Mouse (Mus musculus): ENCODE data around the gene BC048671. TPM values are rescaled to one million over a fixed set of nuclear protein-coding genes. Genes with fewer than 3 reads are reported as not detected.

Gene BC048671
- not detected in 2 replicates for total RNA-seq (2015)
- not detected in 2 replicates for total RNA-seq (2017)

- no peak for ATAC-seq (ENCODE audit: poor library complexity, severe bottlenecking)
Observed at GRCm38 (mm10) chr6:90300919-90301318, at the start of gene BC048671. TSS of gene BC048671 (plus strand) at chr6:90301219.

DNA sequence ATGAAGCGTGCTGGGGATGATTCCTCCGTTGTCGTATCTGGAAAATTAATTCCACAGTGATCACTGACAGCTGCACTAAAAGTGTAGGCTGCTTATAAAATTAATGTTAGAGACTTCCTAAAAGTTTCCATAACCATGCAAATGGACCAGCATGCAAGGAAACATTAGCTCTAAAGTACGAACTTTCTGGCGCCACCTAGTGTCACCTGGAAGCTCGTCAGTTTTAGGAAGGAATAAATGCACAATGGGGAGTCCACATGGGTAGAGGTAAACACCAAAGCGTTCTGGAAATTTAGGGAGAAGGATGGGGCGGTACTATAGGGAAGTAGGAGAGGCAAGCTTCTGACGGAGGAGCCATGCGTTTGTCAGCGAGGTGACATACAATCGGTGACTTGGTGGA lies 12.8 kb upstream of the BC048671 start:
- peak; percentile 51 for ATAC-seq (ENCODE audit: poor library complexity, severe bottlenecking)

DNA sequence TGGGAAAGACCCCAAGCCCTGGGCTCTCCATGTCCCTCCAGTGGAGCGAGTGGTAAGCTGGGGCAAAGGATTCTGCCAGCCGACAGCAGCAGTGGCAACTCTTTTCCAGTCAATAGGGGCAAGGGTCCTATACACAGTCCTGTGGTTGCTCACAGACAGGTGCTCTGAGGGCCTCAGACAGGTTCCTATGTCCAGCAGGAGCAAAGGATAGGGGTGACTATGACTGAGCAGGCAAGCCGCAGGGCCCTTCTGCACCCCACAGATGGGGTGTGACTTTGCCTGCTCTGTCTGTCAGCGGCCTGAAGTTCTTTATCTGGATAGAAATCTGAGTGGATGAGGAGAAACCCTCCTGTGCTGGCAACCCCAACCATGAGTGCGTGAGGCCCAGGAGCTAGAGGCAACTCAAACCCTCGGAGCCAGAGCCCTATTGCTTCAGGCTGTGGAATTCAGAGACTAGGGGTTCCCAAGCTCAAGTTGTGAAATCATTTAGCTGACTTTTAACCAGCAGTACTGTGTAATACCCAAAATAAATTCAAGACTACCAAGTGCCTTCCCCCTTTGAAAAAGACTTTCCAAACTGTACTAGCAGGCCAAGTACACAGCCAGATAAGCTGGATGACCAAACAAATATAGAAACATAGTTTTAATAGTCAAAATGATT lies 5.4 kb downstream of the BC048671 start:
- ATAC-seq (ENCODE audit: poor library complexity, severe bottlenecking): no peak

- ATAC-seq (ENCODE audit: poor library complexity, severe bottlenecking): no peak
Observed at GRCm38 (mm10) chr6:90308839-90309778, 8.1 kb downstream of the BC048671 start.

- no peak for ATAC-seq (ENCODE audit: poor library complexity, severe bottlenecking)
Observed at GRCm38 (mm10) chr6:90315961-90316360, 14.9 kb downstream of the BC048671 start.

DNA sequence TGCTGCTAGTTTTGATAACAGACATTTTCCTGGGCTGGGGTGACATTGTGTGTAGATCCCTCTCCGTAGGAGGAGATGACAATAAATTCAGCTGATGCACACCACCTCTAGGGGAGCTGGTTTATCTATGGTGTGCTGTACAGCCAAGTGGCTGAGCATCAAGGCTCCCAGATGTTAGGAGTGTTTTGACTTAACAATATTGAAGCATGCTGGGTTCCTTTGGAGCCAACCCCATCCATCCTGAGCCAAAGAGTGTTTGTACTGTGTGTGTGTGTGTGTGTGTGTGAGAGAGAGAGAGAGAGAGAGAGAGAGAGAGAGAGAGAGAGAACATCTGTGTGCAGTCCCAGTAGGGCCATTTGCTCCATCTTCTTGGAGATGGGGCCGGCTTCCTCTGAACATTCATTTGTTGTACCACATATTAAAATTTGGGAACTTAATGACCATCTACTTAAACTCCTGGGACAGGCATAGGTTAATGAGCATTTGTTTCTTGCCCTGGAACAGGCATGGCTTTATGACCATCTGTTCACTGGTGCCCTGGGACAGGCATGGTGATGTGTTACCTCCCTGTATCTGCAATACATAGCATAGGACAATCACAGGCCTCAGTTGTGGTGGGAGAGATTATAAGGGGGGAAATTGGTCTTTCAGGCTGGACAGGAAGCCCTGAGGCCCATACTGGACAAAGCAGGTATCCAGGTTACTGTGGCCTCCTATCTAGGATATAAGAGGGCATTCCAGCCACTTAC lies 16.7 kb downstream of the BC048671 start:
- no peak for ATAC-seq (ENCODE audit: poor library complexity, severe bottlenecking)

GRCm38 (mm10) chr6:90319019-90319418 lies 18.0 kb downstream of the BC048671 start:
- ATAC-seq (ENCODE audit: poor library complexity, severe bottlenecking): no peak

GRCm38 (mm10) chr6:90319475-90320191 lies 18.6 kb downstream of the BC048671 start:
- peak; percentile 13; the same call in 1 of the 2 replicates for ATAC-seq (ENCODE audit: poor library complexity, severe bottlenecking)

- ATAC-seq (ENCODE audit: poor library complexity, severe bottlenecking): peak; percentile 51
Observed at GRCm38 (mm10) chr6:90320429-90320828, 19.4 kb downstream of the BC048671 start.

DNA sequence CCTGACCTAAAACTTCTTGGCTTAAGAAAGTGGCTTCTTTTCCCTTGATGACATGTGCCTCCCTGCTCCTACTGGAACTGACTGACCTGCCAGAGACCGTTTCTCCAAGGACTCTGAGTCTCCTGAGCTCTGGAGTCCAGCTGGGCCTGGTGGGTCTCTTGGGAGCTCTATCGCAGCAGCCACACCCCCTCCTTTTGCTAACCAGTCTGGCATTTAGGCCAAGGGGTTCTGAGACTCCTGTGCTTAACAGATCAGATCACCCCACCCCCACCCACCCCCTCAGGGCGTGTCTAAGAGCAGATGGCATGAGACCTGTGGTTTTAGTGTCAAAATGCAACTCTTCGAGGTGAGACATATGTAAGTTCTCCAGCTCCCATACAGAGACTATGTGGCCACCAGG lies 20.8 kb downstream of the BC048671 start:
- peak; percentile 5; the same call in 1 of the 2 replicates for ATAC-seq (ENCODE audit: poor library complexity, severe bottlenecking)

- ATAC-seq (ENCODE audit: poor library complexity, severe bottlenecking): no peak
Observed at GRCm38 (mm10) chr6:90324026-90324425, 23.0 kb downstream of the BC048671 start.

DNA sequence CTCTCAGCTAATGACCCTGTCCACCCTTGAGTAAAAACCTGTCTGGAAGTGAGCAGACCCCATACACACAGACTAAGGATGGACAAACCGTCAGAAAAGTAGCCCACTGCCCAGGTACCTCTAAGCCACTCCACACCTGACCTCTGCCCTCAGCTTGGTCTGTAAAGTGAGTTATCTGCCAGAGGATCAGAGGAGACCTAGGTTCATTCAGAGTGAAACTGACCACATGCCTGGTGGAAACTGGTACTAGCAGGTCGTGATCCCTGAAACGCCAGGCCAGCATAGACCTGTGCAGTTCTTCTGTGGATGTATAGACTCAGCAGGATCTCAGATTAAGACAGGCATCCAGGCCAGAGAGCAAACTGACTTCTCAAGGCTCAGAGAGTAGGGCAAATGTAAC lies 23.4 kb downstream of the BC048671 start:
- ATAC-seq (ENCODE audit: poor library complexity, severe bottlenecking): no peak

DNA sequence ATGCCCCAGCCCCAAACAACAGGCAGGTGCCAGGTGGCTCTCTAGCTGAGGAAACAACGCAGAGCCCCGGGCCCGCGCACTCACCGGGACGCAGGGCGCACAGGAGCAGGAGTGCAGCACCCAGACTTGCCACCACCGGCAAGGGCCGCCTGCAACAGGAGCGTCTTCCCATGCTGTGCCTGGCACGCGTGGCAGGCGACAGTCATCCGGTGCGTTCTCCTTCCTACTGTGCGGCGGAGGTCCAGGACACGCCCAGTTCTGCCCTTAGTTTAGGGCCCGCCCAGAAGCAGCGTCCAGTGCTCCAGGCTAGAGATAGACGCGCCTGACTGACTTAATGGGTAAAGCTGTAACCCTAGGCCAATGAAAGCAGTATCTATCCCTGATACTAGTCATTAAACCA lies 24.0 kb downstream of the BC048671 start, which contains the start of gene Chst13:
TSS of gene Chst13 (minus strand) at position 195 of the 400 bp plus-strand sequence.
- peak; percentile 60 for ATAC-seq (ENCODE audit: poor library complexity, severe bottlenecking)

- peak; percentile 51 for ATAC-seq (ENCODE audit: poor library complexity, severe bottlenecking)
Observed at GRCm38 (mm10) chr6:90327670-90328069, 26.7 kb downstream of the BC048671 start.

GRCm38 (mm10) chr6:90329953-90330352 lies 28.9 kb downstream of the BC048671 start:
- no peak for ATAC-seq (ENCODE audit: poor library complexity, severe bottlenecking)

- ATAC-seq (ENCODE audit: poor library complexity, severe bottlenecking): no peak
Observed at GRCm38 (mm10) chr6:90332561-90333425, 31.8 kb downstream of the BC048671 start, which contains the start of gene Uroc1. TSS of gene Uroc1 (plus strand) at chr6:90333284.

DNA sequence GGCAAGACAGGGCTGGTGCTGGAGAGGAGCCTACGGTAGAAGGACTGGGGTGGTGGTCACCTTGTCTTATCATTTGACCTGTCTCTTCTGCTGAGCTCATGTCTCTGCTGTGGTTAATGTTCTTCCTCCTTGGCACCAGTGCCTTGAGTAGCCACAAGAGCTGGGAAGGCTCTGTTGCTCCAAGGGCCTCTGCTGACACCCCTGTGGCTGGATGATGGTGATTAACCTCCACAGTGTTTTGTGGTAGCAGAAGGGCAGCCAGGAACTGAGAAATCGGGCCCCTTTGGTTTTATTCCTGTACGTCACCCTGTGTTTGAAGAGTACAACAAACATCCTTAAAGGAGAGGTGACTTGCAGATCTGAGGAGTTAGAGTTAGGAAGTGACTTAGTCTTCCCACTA lies 33.2 kb downstream of the BC048671 start:
- peak; percentile 33; the same call in 1 of the 2 replicates for ATAC-seq (ENCODE audit: poor library complexity, severe bottlenecking)

GRCm38 (mm10) chr6:90342343-90342742 lies 41.3 kb downstream of the BC048671 start:
- ATAC-seq (ENCODE audit: poor library complexity, severe bottlenecking): no peak

DNA sequence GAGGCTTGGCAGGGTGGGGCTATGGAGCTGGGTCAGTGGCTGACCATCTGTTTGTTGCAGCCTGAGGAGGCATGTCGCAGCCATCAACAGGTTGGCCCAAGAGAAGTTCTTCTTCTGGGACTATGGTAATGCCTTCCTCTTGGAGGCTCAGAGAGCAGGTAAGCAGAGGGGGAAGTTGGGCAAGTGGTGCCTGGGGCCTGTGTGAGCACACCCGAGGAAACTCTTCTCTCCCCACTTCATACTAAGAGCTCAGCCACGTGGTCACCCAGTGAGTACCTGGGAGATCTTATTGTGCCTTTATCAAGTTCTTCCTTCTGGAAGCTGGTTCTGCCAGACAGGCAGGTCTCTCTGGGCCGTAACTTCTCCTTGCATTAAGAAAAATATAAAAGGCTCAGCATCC lies 46.2 kb downstream of the BC048671 start:
- peak; percentile 82 for ATAC-seq (ENCODE audit: poor library complexity, severe bottlenecking)

All from megakaryocyte, adult 5-6 weeks (primary cell).